Mouse (Mus musculus): ENCODE measurements at regions not wholly inside any gene's neighbourhood (a gene's known extent, or its start where the extent isn't known, plus 50 kb on each side); places are given as distances from the start of the nearest gene placed in this dataset.

DNA sequence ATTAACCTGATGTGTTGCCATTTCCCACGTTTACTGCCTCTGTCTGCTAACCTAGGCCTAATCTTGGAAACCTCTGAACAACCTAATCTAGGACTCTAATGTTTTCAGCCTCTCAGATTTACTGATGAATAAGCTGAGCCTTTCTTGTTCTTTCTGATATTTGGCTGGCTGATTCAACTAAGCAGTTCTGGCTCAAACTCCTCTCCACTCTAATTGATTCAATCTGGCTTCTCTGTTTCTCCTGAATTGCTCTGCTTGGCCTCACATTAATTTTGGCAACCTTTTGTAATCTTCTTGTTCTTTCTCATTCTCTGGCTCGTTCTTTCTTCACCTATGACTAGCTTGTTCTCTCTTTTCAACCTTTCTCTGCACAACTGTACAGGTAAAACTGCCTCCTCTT lies 1561.2 kb upstream of the Zeb2 start:
- Histone ChIP-seq H3K9ac (replicated peaks; ENCODE audit: low read depth, low read length) (no peak overlapping the region), H3K4me2 (ENCODE audit: low read depth, low read length) (no peak overlapping the region), H3K27me3 (ENCODE audit: control insufficient read depth, insufficient read depth, low read length) (no peaks in the 10 kb centered on the region), H3K4me1 (ENCODE audit: control insufficient read depth, insufficient read depth) (no peaks in the 10 kb centered on the region), H3K27ac (ENCODE audit: low read depth) (no peak overlapping the region), H3K4me3 (ENCODE audit: low read depth, low read length) (no peak overlapping the region), H3K36me3 (replicated peaks; ENCODE audit: control insufficient read depth, insufficient read depth, low read length) (no peaks in the 10 kb centered on the region), H3K9me3 (replicated peaks; ENCODE audit: control insufficient read depth, low read length) (no peaks in the 10 kb centered on the region)
- ATAC-seq (ENCODE audit: insufficient read depth, low read depth) (no peak), DNase-seq (ENCODE audit: low spot score) (no peak)
- TF ChIP-seq EP300 (IDR thresholded peaks at IDR 0.05; ENCODE audit: low read depth) (no peak), CTCF (IDR thresholded peaks at IDR 0.05; ENCODE audit: low read depth) (no peak)
- 38% methylated on average over 2 of the region's 2 CpGs for WGBS

DNA sequence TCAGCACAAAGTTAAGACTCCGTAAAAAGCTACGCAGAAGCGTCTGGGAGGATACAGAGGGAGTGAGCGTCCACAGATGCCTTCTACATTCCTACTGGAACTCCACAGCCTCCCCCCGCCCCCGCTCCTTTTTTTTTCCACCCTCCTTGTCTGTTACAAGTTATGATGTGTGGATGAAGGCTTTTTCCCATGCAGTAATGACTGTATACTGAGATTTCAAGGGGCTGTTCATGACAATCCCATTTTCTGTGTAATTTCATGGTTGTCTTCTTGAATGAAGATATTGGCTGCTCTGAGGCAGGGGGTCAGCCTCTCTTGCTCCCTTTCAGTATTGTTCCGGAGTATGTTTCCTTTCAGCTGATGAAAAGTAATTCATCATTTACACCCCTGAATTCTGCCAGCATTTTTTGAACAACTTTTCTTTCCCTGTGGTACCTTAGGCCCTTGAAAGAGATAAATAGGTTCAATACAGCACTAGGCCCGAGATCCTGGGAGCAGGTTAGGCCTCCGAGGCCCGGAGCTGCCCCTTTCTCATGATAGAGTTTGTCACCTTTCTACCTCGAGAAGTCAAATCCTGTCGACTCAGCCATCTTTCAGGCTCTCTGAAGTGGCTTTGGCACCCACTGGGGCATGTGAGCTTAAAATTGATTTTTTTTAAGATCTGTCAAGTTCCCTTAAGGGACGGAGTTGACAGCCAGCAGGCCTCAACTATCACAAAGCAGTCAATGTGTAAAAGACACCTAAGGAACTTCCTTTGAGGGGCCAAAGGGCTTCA lies 1552.5 kb upstream of the Zeb2 start:
- Histone ChIP-seq H3K4me3 (ENCODE audit: low read depth, low read length) (no peak overlapping the region), H3K27ac (ENCODE audit: low read depth) (no peak overlapping the region), H3K9me3 (replicated peaks; ENCODE audit: control insufficient read depth, low read length) (no peaks in the 10 kb centered on the region), H3K27me3 (ENCODE audit: control insufficient read depth, insufficient read depth, low read length) (no peaks in the 10 kb centered on the region), H3K4me1 (ENCODE audit: control insufficient read depth, insufficient read depth) (no peaks in the 10 kb centered on the region), H3K9ac (replicated peaks; ENCODE audit: low read depth, low read length) (no peak overlapping the region), H3K4me2 (ENCODE audit: low read depth, low read length) (no peak overlapping the region), H3K36me3 (replicated peaks; ENCODE audit: control insufficient read depth, insufficient read depth, low read length) (no peaks in the 10 kb centered on the region)
- TF ChIP-seq EP300 (IDR thresholded peaks at IDR 0.05; ENCODE audit: low read depth) = no peak
- TF ChIP-seq CTCF (IDR thresholded peaks at IDR 0.05; ENCODE audit: low read depth) = no peak
- 65% methylated on average over 13 of the region's 13 CpGs for WGBS
- no peak for ATAC-seq (ENCODE audit: insufficient read depth, low read depth)
- DNase-seq (ENCODE audit: low spot score) = no peak

DNA sequence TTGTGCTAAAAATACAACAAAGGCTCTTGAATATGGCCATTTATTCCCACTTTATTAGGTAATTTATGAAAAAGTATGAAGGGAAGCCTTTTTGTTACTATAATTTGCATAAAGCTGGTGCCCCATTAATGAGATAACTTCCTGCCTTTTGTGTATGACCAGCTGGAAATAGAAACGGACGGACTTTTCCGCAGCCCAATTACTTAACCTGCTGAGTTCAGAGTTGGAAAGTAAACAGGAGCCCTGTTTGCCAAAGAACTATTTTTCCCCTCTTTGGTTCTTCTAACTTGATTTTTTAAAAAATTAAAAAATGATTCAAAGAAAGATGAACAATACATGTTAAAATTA lies 1549.8 kb upstream of the Zeb2 start:
- ATAC-seq (ENCODE audit: insufficient read depth, low read depth) = no peak
- 63% methylated on average over 3 of the region's 3 CpGs for WGBS
- no peaks in the 10 kb centered on the region for H3K27me3 ChIP-seq (ENCODE audit: control insufficient read depth, insufficient read depth, low read length)

DNA sequence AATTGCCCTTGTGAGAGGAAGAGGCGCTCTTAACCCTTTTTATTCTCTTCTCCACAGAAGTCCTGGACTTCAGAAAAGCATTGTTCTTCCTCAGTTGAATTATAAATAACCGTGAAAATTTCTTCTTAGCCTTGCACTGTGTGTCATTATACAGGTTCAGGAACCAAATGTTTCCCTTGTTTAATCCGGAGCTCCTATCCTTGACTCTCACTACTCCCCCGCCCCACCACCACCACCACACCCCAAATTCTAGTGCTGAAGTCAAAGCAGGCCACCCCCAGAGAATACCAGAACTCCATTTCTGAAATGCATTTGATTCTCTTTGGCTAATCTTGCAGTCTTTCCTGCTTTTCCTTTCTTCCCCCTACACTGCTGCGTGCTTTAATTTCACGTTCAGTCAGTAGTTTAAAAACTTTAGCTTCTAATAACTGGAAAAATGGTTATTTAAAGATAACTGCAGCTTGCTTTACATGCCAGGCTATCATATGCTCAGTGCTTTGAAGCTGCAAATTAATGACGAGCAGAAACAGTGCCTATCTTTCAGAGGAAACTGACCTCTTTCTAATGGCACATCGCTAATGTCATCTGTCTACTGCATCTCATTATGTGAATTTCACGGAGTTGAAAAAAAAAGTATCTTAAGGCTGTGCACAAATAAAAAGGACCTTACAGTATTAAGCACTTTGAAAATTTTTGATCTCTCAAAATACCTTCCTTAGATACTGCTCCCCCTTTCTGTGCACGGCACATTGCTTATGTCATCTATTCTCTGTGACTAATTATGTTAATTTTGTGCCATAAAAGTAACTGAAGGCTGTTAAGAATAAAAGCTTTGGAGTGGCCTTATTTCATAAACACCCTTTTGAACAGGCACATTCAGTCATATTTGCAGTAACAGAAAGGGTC lies 1549.1 kb upstream of the Zeb2 start:
- TF ChIP-seq EP300 (IDR thresholded peaks at IDR 0.05; ENCODE audit: low read depth) (no peak), CTCF (IDR thresholded peaks at IDR 0.05; ENCODE audit: low read depth) (no peak)

More for the DNA sequence above, 1549.8 kb upstream of the Zeb2 start:
- Histone ChIP-seq H3K4me3 (ENCODE audit: low read depth, low read length) (no peak overlapping the region), H3K9me3 (replicated peaks; ENCODE audit: control insufficient read depth, low read length) (no peaks in the 10 kb centered on the region), H3K4me2 (ENCODE audit: low read depth, low read length) (no peak overlapping the region), H3K36me3 (replicated peaks; ENCODE audit: control insufficient read depth, insufficient read depth, low read length) (no peaks in the 10 kb centered on the region), H3K9ac (replicated peaks; ENCODE audit: low read depth, low read length) (no peak overlapping the region), H3K4me1 (ENCODE audit: control insufficient read depth, insufficient read depth) (no peaks in the 10 kb centered on the region), H3K27ac (ENCODE audit: low read depth) (no peak overlapping the region)
- DNase-seq (ENCODE audit: low spot score) = no peak
- TF ChIP-seq EP300 (IDR thresholded peaks at IDR 0.05; ENCODE audit: low read depth) (no peak), CTCF (IDR thresholded peaks at IDR 0.05; ENCODE audit: low read depth) (no peak)

DNA sequence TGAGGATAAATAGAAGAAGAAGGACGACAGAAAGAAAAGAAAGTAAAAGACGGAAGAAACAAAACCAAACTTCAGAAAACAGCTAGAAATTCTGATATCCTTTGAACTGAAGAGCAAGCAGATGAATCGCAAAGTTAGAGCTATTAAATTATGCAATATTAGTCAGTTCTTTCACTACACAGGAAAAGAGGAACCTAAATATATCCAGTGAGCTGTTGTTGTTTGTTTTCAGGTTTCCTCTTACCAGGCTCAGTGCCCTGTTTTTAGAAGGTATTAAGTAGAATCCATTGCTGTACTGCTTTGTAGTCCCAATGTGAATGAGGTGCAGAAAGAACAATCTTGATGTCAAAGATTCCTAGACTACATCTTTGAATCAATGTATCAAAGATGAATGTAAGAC lies 1544.7 kb upstream of the Zeb2 start:
- Histone ChIP-seq H3K9me3 (replicated peaks; ENCODE audit: control insufficient read depth, low read length) (no peaks in the 10 kb centered on the region), H3K27ac (ENCODE audit: low read depth) (no peak overlapping the region), H3K4me2 (ENCODE audit: low read depth, low read length) (no peak overlapping the region), H3K4me1 (ENCODE audit: control insufficient read depth, insufficient read depth) (no peaks in the 10 kb centered on the region), H3K27me3 (ENCODE audit: control insufficient read depth, insufficient read depth, low read length) (no peaks in the 10 kb centered on the region), H3K9ac (replicated peaks; ENCODE audit: low read depth, low read length) (no peak overlapping the region), H3K36me3 (replicated peaks; ENCODE audit: control insufficient read depth, insufficient read depth, low read length) (no peaks in the 10 kb centered on the region), H3K4me3 (ENCODE audit: low read depth, low read length) (no peak overlapping the region)
- DNase-seq (ENCODE audit: low spot score) (no peak), ATAC-seq (ENCODE audit: insufficient read depth, low read depth) (no peak)
- TF ChIP-seq CTCF (IDR thresholded peaks at IDR 0.05; ENCODE audit: low read depth) = no peak
- no peak for TF ChIP-seq EP300 (IDR thresholded peaks at IDR 0.05; ENCODE audit: low read depth)
- WGBS = 66% methylated on average over 3 of the region's 3 CpGs

More for the DNA sequence above, 1549.1 kb upstream of the Zeb2 start:
- no peak for DNase-seq (ENCODE audit: low spot score)
- Histone ChIP-seq H3K36me3 (replicated peaks; ENCODE audit: control insufficient read depth, insufficient read depth, low read length) (no peaks in the 10 kb centered on the region), H3K9me3 (replicated peaks; ENCODE audit: control insufficient read depth, low read length) (no peaks in the 10 kb centered on the region), H3K27ac (ENCODE audit: low read depth) (no peak overlapping the region), H3K9ac (replicated peaks; ENCODE audit: low read depth, low read length) (no peak overlapping the region), H3K27me3 (ENCODE audit: control insufficient read depth, insufficient read depth, low read length) (no peaks in the 10 kb centered on the region), H3K4me1 (ENCODE audit: control insufficient read depth, insufficient read depth) (no peaks in the 10 kb centered on the region), H3K4me3 (ENCODE audit: low read depth, low read length) (no peak overlapping the region), H3K4me2 (ENCODE audit: low read depth, low read length) (no peak overlapping the region)
- 70% methylated on average over 10 of the region's 10 CpGs for WGBS
- no peak for ATAC-seq (ENCODE audit: insufficient read depth, low read depth)
